Mouse (Mus musculus): ENCODE results near the gene Myo1a. TPM values are rescaled to one million over a fixed set of nuclear protein-coding genes. Genes with fewer than 3 reads are reported as not detected.
A peak's percentile ranks its signal among the peaks of the same experiment; 100 is the strongest.

Myo1a gene
- polyA plus RNA-seq, 1 experiment from 2014 or later, result 0.41 TPM

GRCm38 (mm10) chr10:127691053-127691452, 13.9 kb upstream of the Myo1a start:
- H3K4me1 ChIP-seq (ENCODE audit: control insufficient read depth, insufficient read depth, low read length), result no peaks in the 10 kb centered on the region
- peaks cover 2% of the 10 kb centered on the region; the same call in 1 of the 2 replicates for H3K36me3 ChIP-seq (ENCODE audit: control insufficient read depth, insufficient read depth, low read length)
- no peaks in the 10 kb centered on the region for H3K9me3 ChIP-seq (ENCODE audit: control insufficient read depth, low read length)
- DNase-seq (ENCODE audit: low spot score, missing footprints), result peak; percentile 79
- WGBS, result 28% methylated on average over 1 of the region's 1 CpGs
- ATAC-seq (ENCODE audit: low FRiP score), result no peak
- no peak overlapping the region for H3K9ac ChIP-seq (ENCODE audit: low read length)
- H3K4me2 ChIP-seq, result no peak overlapping the region
- H3K4me3 ChIP-seq (ENCODE audit: low read depth, low read length), result no peak overlapping the region
- H3K27me3 ChIP-seq (ENCODE audit: control insufficient read depth, insufficient read depth, low read length), result no peaks in the 10 kb centered on the region
- H3K27ac ChIP-seq (ENCODE audit: low read depth, low read length), result no peak overlapping the region

GRCm38 (mm10) chr10:127694636-127695035, 10.3 kb upstream of the Myo1a start:
- Histone ChIP-seq H3K36me3 (ENCODE audit: control insufficient read depth, insufficient read depth, low read length) (peaks cover 4% of the 10 kb centered on the region; the same call in 1 of the 2 replicates), H3K9me3 (ENCODE audit: control insufficient read depth, low read length) (no peaks in the 10 kb centered on the region), H3K4me3 (ENCODE audit: low read depth, low read length) (no peak overlapping the region), H3K27me3 (ENCODE audit: control insufficient read depth, insufficient read depth, low read length) (no peaks in the 10 kb centered on the region), H3K4me2 (no peak overlapping the region), H3K9ac (ENCODE audit: low read length) (no peak overlapping the region), H3K27ac (ENCODE audit: low read depth, low read length) (no peak overlapping the region), H3K4me1 (ENCODE audit: control insufficient read depth, insufficient read depth, low read length) (no peaks in the 10 kb centered on the region)
- ATAC-seq (ENCODE audit: low FRiP score) (no peak), DNase-seq (ENCODE audit: low spot score, missing footprints) (peak; percentile 82)
- 55% methylated on average over 2 of the region's 2 CpGs for WGBS

- DNase-seq (ENCODE audit: low spot score, missing footprints) (peak; percentile 51), ATAC-seq (ENCODE audit: low FRiP score) (no peak)
- Histone ChIP-seq H3K9me3 (ENCODE audit: control insufficient read depth, low read length) (no peaks in the 10 kb centered on the region), H3K4me3 (ENCODE audit: low read depth, low read length) (no peak overlapping the region), H3K36me3 (ENCODE audit: control insufficient read depth, insufficient read depth, low read length) (peaks cover 4% of the 10 kb centered on the region; the same call in 1 of the 2 replicates), H3K27me3 (ENCODE audit: control insufficient read depth, insufficient read depth, low read length) (no peaks in the 10 kb centered on the region), H3K9ac (ENCODE audit: low read length) (no peak overlapping the region), H3K4me1 (ENCODE audit: control insufficient read depth, insufficient read depth, low read length) (no peaks in the 10 kb centered on the region), H3K4me2 (no peak overlapping the region), H3K27ac (ENCODE audit: low read depth, low read length) (no peak overlapping the region)
- 96% methylated on average over 7 of the region's 7 CpGs for WGBS
These were observed 9.2 kb upstream of the Myo1a start for GRCm38 (mm10) chr10:127695775-127696174.

GRCm38 (mm10) chr10:127698966-127699365, 6.0 kb upstream of the Myo1a start:
- Histone ChIP-seq H3K4me1 (ENCODE audit: control insufficient read depth, insufficient read depth, low read length) (no peaks in the 10 kb centered on the region), H3K9me3 (ENCODE audit: control insufficient read depth, low read length) (no peaks in the 10 kb centered on the region), H3K27me3 (ENCODE audit: control insufficient read depth, insufficient read depth, low read length) (no peaks in the 10 kb centered on the region), H3K9ac (ENCODE audit: low read length) (no peak overlapping the region), H3K27ac (ENCODE audit: low read depth, low read length) (no peak overlapping the region), H3K4me3 (ENCODE audit: low read depth, low read length) (no peak overlapping the region), H3K4me2 (no peak overlapping the region), H3K36me3 (ENCODE audit: control insufficient read depth, insufficient read depth, low read length) (peaks cover 7% of the 10 kb centered on the region; the same call in 1 of the 2 replicates)
- peak; percentile 28 for DNase-seq (ENCODE audit: low spot score, missing footprints)
- WGBS, result 92% methylated on average over 7 of the region's 7 CpGs
- no peak for ATAC-seq (ENCODE audit: low FRiP score)

GRCm38 (mm10) chr10:127703299-127703698, 1.7 kb upstream of the Myo1a start:
- Histone ChIP-seq H3K4me2 (no peak overlapping the region), H3K4me3 (ENCODE audit: low read depth, low read length) (no peak overlapping the region), H3K27me3 (ENCODE audit: control insufficient read depth, insufficient read depth, low read length) (no peaks in the 10 kb centered on the region), H3K27ac (ENCODE audit: low read depth, low read length) (no peak overlapping the region), H3K4me1 (ENCODE audit: control insufficient read depth, insufficient read depth, low read length) (no peaks in the 10 kb centered on the region), H3K36me3 (ENCODE audit: control insufficient read depth, insufficient read depth, low read length) (0 out of 2 replicates have a peak, but pooled peaks cover 3% of the 10 kb centered on the region), H3K9ac (ENCODE audit: low read length) (no peak overlapping the region), H3K9me3 (ENCODE audit: control insufficient read depth, low read length) (no peaks in the 10 kb centered on the region)
- 37% methylated on average over 4 of the region's 4 CpGs for WGBS
- no peak for ATAC-seq (ENCODE audit: low FRiP score)
- DNase-seq (ENCODE audit: low spot score, missing footprints), result peak; percentile 78

GRCm38 (mm10) chr10:127704293-127704692, 677 bp upstream of the Myo1a start:
- Histone ChIP-seq H3K4me2 (no peak overlapping the region), H3K4me3 (ENCODE audit: low read depth, low read length) (no peak overlapping the region), H3K9ac (ENCODE audit: low read length) (no peak overlapping the region), H3K9me3 (ENCODE audit: control insufficient read depth, low read length) (no peaks in the 10 kb centered on the region), H3K4me1 (ENCODE audit: control insufficient read depth, insufficient read depth, low read length) (no peaks in the 10 kb centered on the region), H3K27me3 (ENCODE audit: control insufficient read depth, insufficient read depth, low read length) (no peaks in the 10 kb centered on the region), H3K36me3 (ENCODE audit: control insufficient read depth, insufficient read depth, low read length) (0 out of 2 replicates have a peak, but pooled peaks cover 3% of the 10 kb centered on the region), H3K27ac (ENCODE audit: low read depth, low read length) (no peak overlapping the region)
- 70% methylated on average over 2 of the region's 2 CpGs for WGBS
- DNase-seq (ENCODE audit: low spot score, missing footprints) (peak; percentile 35), ATAC-seq (ENCODE audit: low FRiP score) (no peak)

- Histone ChIP-seq H3K4me3 (ENCODE audit: low read depth, low read length) (no peak overlapping the region), H3K27me3 (ENCODE audit: control insufficient read depth, insufficient read depth, low read length) (no peaks in the 10 kb centered on the region), H3K9me3 (ENCODE audit: control insufficient read depth, low read length) (no peaks in the 10 kb centered on the region), H3K27ac (ENCODE audit: low read depth, low read length) (no peak overlapping the region), H3K4me2 (no peak overlapping the region), H3K9ac (ENCODE audit: low read length) (no peak overlapping the region), H3K4me1 (ENCODE audit: control insufficient read depth, insufficient read depth, low read length) (no peaks in the 10 kb centered on the region), H3K36me3 (ENCODE audit: control insufficient read depth, insufficient read depth, low read length) (0 out of 2 replicates have a peak, but pooled peaks cover 3% of the 10 kb centered on the region)
- no peak for ATAC-seq (ENCODE audit: low FRiP score)
- no peak for DNase-seq (ENCODE audit: low spot score, missing footprints)
- 86% methylated on average over 4 of the region's 4 CpGs for WGBS
These were observed 813 bp downstream of the Myo1a start for GRCm38 (mm10) chr10:127705783-127706182.

GRCm38 (mm10) chr10:127707721-127708120, 2.8 kb downstream of the Myo1a start:
- H3K4me3 ChIP-seq (ENCODE audit: low read depth, low read length), result no peak overlapping the region
- no peaks in the 10 kb centered on the region for H3K27me3 ChIP-seq (ENCODE audit: control insufficient read depth, insufficient read depth, low read length)
- H3K9ac ChIP-seq (ENCODE audit: low read length), result no peak overlapping the region
- H3K4me1 ChIP-seq (ENCODE audit: control insufficient read depth, insufficient read depth, low read length), result no peaks in the 10 kb centered on the region
- no peak for ATAC-seq (ENCODE audit: low FRiP score)
- DNase-seq (ENCODE audit: low spot score, missing footprints), result peak; percentile 2
- WGBS, result 91% methylated on average over 7 of the region's 7 CpGs
- H3K9me3 ChIP-seq (ENCODE audit: control insufficient read depth, low read length), result no peaks in the 10 kb centered on the region
- no peak overlapping the region for H3K27ac ChIP-seq (ENCODE audit: low read depth, low read length)
- no peak overlapping the region for H3K4me2 ChIP-seq
- H3K36me3 ChIP-seq (ENCODE audit: control insufficient read depth, insufficient read depth, low read length), result no peaks in the 10 kb centered on the region

- 86% methylated on average over 3 of the region's 3 CpGs for WGBS
- no peaks in the 10 kb centered on the region for H3K27me3 ChIP-seq (ENCODE audit: control insufficient read depth, insufficient read depth, low read length)
- no peaks in the 10 kb centered on the region for H3K36me3 ChIP-seq (ENCODE audit: control insufficient read depth, insufficient read depth, low read length)
- H3K9me3 ChIP-seq (ENCODE audit: control insufficient read depth, low read length), result no peaks in the 10 kb centered on the region
- ATAC-seq (ENCODE audit: low FRiP score) (no peak), DNase-seq (ENCODE audit: low spot score, missing footprints) (peak; percentile 61)
- no peak overlapping the region for H3K4me3 ChIP-seq (ENCODE audit: low read depth, low read length)
- H3K9ac ChIP-seq (ENCODE audit: low read length), result no peak overlapping the region
- no peak overlapping the region for H3K27ac ChIP-seq (ENCODE audit: low read depth, low read length)
- no peak overlapping the region for H3K4me2 ChIP-seq
- H3K4me1 ChIP-seq (ENCODE audit: control insufficient read depth, insufficient read depth, low read length), result no peaks in the 10 kb centered on the region
These were observed 3.9 kb downstream of the Myo1a start for GRCm38 (mm10) chr10:127708850-127709370.

All from midbrain, embryonic 11.5 days (tissue).